Mouse (Mus musculus): ENCODE data around the gene Smarcal1. TPM values are rescaled to one million over a fixed set of nuclear protein-coding genes. Genes with fewer than 3 reads are reported as not detected.

Gene Smarcal1
- polyA plus RNA-seq, 1 experiment = 19.1 TPM

DNA sequence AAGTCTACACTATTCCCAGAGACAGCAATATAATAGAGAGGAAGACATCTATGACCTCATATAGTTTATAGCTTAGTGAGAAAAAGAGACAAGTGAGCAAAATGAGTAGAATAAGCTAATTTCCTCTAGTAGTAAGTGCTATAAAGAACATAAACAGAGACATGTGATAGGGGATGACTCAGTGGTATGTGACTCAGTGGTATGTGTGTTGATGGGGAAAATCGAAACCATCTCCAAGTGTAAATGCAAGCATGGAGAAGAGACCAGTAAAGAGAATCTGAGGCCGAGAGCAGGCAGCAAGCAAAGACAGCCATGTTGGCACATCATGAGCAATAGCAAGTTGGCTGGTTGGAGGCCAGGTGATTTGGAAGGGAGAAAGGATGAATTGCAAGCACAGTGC lies 32.7 kb upstream of the Smarcal1 start:
- TF ChIP-seq USF1 (IDR thresholded peaks at IDR 0.05; ENCODE audit: low read depth) = peak; percentile 47
- TF ChIP-seq MYOD1 (IDR thresholded peaks at IDR 0.05; ENCODE audit: control insufficient read depth in 1 of 3, insufficient read length in 2 of 3, low read depth in 2 of 3) = no peak
- no peaks in the 10 kb centered on the region for H3K36me3 ChIP-seq (ENCODE audit: control insufficient read depth, insufficient read depth)
- H3K4me3 ChIP-seq = no peak overlapping the region
- no peak overlapping the region for H3ac ChIP-seq (ENCODE audit: control insufficient read depth, insufficient read length)
- no peaks in the 10 kb centered on the region for H3K79me2 ChIP-seq (ENCODE audit: control insufficient read depth, insufficient read depth)
- no peak overlapping the region for H3K4me2 ChIP-seq (ENCODE audit: low read depth)
- no peaks in the 10 kb centered on the region for H3K27me3 ChIP-seq (ENCODE audit: control insufficient read depth, insufficient read depth, insufficient read length)

DNA sequence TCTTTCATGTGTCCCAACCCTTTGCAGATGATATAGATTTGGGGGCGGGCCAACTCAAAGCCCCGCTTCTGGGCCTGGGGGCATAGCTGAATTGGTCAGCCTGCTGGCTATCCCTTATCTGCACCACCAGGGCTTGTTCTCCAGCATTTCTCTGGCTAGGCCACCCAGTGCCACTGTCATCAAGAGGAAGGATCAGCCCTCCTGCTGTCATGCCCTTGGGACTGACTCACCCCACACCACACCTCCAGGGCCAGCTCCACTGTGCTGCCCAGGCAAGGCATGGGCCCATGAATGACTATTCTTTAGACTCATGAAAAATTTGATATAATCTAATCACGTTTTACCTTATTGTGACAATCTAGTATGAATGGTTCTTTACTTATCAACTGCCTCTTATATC lies 26.6 kb upstream of the Smarcal1 start:
- TF ChIP-seq CEBPB (IDR thresholded peaks at IDR 0.05; ENCODE audit: insufficient read depth, poor library complexity, severe bottlenecking) (no peak), POLR2AphosphoS2 (IDR thresholded peaks at IDR 0.05; ENCODE audit: insufficient read length, low read depth) (no peak), REST (IDR thresholded peaks at IDR 0.05; ENCODE audit: insufficient read depth, insufficient read length) (no peak), TCF3 (IDR thresholded peaks at IDR 0.05; ENCODE audit: insufficient read length, low read depth) (no peak), SRF (IDR thresholded peaks at IDR 0.05; ENCODE audit: control insufficient read depth, insufficient read length, low read depth) (no peak), MYOD1 (IDR thresholded peaks at IDR 0.05; ENCODE audit: control insufficient read depth in 1 of 3, insufficient read length in 2 of 3, low read depth in 2 of 3) (no peak), USF1 (IDR thresholded peaks at IDR 0.05; ENCODE audit: low read depth) (no peak), E2F4 (IDR thresholded peaks at IDR 0.05; ENCODE audit: insufficient read depth) (no peak), TCF12 (IDR thresholded peaks at IDR 0.05; ENCODE audit: insufficient read depth, poor library complexity, severe bottlenecking) (no peak), MAX (IDR thresholded peaks at IDR 0.05; ENCODE audit: low read depth) (no peak), POLR2A (IDR thresholded peaks at IDR 0.05; ENCODE audit: insufficient read length, low read depth) (no peak), MYOG (IDR thresholded peaks at IDR 0.05; ENCODE audit: control insufficient read depth in 1 of 3, insufficient read depth in 1 of 3, insufficient read length in 2 of 3, low read depth in 2 of 3) (no peak)
- no peaks in the 10 kb centered on the region for H3K27me3 ChIP-seq (ENCODE audit: control insufficient read depth, insufficient read depth, insufficient read length)
- no peaks in the 10 kb centered on the region for H3K79me2 ChIP-seq (ENCODE audit: control insufficient read depth, insufficient read depth)
- no peak overlapping the region for H3K4me3 ChIP-seq
- no peaks in the 10 kb centered on the region for H3K36me3 ChIP-seq (ENCODE audit: control insufficient read depth, insufficient read depth)
- H3K4me2 ChIP-seq (ENCODE audit: low read depth) = no peak overlapping the region
- no peak overlapping the region for H3ac ChIP-seq (ENCODE audit: control insufficient read depth, insufficient read length)

DNA sequence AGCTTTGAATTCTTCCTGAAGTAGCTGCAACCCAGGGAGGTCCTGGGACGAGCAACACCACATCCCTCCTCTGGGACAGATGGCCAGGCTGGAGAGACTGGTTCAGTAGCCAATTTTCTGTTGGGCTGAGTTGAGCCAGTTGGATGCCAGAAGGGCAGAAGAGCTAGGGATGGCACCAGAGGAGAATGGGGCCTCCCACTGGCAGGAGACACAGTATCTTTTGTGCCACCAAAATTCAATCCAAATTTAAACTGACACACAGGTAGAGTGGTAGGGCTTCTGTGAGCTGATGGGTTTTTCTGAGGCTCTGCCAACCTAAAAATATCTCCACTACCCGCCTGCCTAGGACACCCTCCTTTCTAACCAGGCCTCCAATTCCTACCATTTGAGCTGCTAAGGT lies 24.4 kb upstream of the Smarcal1 start:
- Histone ChIP-seq H3K36me3 (ENCODE audit: control insufficient read depth, insufficient read depth) (no peaks in the 10 kb centered on the region), H3K4me2 (ENCODE audit: low read depth) (no peak overlapping the region), H3K79me2 (ENCODE audit: control insufficient read depth, insufficient read depth) (no peaks in the 10 kb centered on the region), H3K4me3 (no peak overlapping the region), H3K27me3 (ENCODE audit: control insufficient read depth, insufficient read depth, insufficient read length) (no peaks in the 10 kb centered on the region), H3ac (ENCODE audit: control insufficient read depth, insufficient read length) (no peak overlapping the region)
- TF ChIP-seq E2F4 (IDR thresholded peaks at IDR 0.05; ENCODE audit: insufficient read depth) (no peak), TCF3 (IDR thresholded peaks at IDR 0.05; ENCODE audit: insufficient read length, low read depth) (no peak), USF1 (IDR thresholded peaks at IDR 0.05; ENCODE audit: low read depth) (no peak)

DNA sequence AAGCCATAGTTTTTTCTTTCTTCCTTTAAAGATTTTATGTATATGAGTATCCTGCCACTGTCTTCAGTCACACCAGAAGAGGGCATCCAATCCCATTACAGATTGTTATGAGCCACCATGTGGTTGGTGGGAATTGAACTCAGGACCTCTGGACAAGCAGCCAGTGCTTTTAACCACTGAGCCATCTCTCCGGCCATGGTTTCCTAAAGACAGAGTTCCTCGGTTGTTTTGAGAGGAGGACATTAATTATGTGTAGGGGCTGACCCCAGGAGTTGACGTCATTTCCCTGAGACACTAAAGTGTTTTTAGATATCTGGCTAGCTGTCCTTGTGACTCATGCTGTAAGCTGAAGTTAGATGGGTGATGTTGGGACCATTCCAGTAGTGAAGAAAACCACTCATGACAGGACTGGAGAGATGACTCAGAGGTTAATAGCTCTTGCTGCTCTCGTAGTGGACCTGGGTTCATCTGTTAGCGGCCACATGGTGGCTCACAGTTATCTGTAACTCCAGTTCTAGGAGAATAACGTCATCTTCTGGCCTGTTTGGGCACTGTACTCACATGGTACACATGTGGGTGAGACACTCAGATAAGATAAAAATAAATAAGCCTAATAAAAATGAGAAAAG lies 18.6 kb upstream of the Smarcal1 start:
- Histone ChIP-seq H3K27me3 (ENCODE audit: control insufficient read depth, insufficient read depth, insufficient read length) (no peaks in the 10 kb centered on the region), H3K36me3 (ENCODE audit: control insufficient read depth, insufficient read depth) (no peaks in the 10 kb centered on the region), H3K4me2 (ENCODE audit: low read depth) (no peak overlapping the region), H3K4me3 (no peak overlapping the region), H3K79me2 (ENCODE audit: control insufficient read depth, insufficient read depth) (no peaks in the 10 kb centered on the region), H3ac (ENCODE audit: control insufficient read depth, insufficient read length) (no peak overlapping the region)
- no peak for TF ChIP-seq REST (IDR thresholded peaks at IDR 0.05; ENCODE audit: insufficient read depth, insufficient read length)

DNA sequence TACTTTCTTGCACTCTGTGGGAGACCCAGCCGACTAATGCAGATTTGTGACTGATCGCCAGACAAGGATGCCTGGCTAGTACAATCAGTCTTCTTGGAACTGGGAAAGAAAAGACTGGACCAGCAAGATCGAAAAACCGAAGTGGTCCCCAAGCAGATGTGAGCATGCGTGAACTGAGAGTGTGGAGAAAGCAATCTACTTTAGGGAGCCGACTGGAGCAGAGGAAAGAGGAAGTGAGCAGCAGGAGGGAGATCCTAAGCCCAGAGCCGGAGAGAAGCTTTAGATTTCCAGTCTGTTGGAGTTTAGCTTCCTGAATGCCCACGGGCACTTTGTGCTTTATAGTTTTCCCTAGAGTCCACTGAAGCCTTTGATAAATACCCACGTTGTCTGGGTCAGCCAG lies 16.0 kb upstream of the Smarcal1 start:
- H3ac ChIP-seq (ENCODE audit: control insufficient read depth, insufficient read length) = no peak overlapping the region
- H3K27me3 ChIP-seq (ENCODE audit: control insufficient read depth, insufficient read depth, insufficient read length) = no peaks in the 10 kb centered on the region
- no peak overlapping the region for H3K4me3 ChIP-seq
- H3K36me3 ChIP-seq (ENCODE audit: control insufficient read depth, insufficient read depth) = no peaks in the 10 kb centered on the region
- no peaks in the 10 kb centered on the region for H3K79me2 ChIP-seq (ENCODE audit: control insufficient read depth, insufficient read depth)
- no peak for TF ChIP-seq MAX (IDR thresholded peaks at IDR 0.05; ENCODE audit: low read depth)
- TF ChIP-seq REST (IDR thresholded peaks at IDR 0.05; ENCODE audit: insufficient read depth, insufficient read length) = no peak
- TF ChIP-seq MYOD1 (IDR thresholded peaks at IDR 0.05; ENCODE audit: control insufficient read depth in 1 of 3, insufficient read length in 2 of 3, low read depth in 2 of 3) = no peak
- TF ChIP-seq E2F4 (IDR thresholded peaks at IDR 0.05; ENCODE audit: insufficient read depth) = no peak
- no peak for TF ChIP-seq SRF (IDR thresholded peaks at IDR 0.05; ENCODE audit: control insufficient read depth, insufficient read length, low read depth)
- no peak for TF ChIP-seq MYOG (IDR thresholded peaks at IDR 0.05; ENCODE audit: control insufficient read depth in 1 of 3, insufficient read depth in 1 of 3, insufficient read length in 2 of 3, low read depth in 2 of 3)
- no peak for TF ChIP-seq TCF3 (IDR thresholded peaks at IDR 0.05; ENCODE audit: insufficient read length, low read depth)
- TF ChIP-seq POLR2AphosphoS2 (IDR thresholded peaks at IDR 0.05; ENCODE audit: insufficient read length, low read depth) = no peak
- TF ChIP-seq POLR2A (IDR thresholded peaks at IDR 0.05; ENCODE audit: insufficient read length, low read depth) = no peak
- no peak for TF ChIP-seq USF1 (IDR thresholded peaks at IDR 0.05; ENCODE audit: low read depth)
- TF ChIP-seq TCF12 (IDR thresholded peaks at IDR 0.05; ENCODE audit: insufficient read depth, poor library complexity, severe bottlenecking) = no peak
- no peak for TF ChIP-seq CEBPB (IDR thresholded peaks at IDR 0.05; ENCODE audit: insufficient read depth, poor library complexity, severe bottlenecking)
- H3K4me2 ChIP-seq (ENCODE audit: low read depth) = no peak overlapping the region
